Mouse (Mus musculus) left cerebral cortex, postnatal 25 days (tissue): ENCODE results near the gene Olfr463. TPM values are rescaled to one million over a fixed set of nuclear protein-coding genes. Genes with fewer than 3 reads are reported as not detected.

Experiments
- DNase-seq, 2 experiments: peaks; one replicate each; pipeline ENCODE4 v3.0.0; 2022; ENCODE audit warnings: low spot score in 2 of 2, mixed read lengths in 1 of 2
- intact Hi-C: fragments of 180-260 bp; cut with DNase I; formaldehyde crosslinking; loops from one replicate; pipeline ENCODE4 v1.15.1; 2025
- total RNA-seq, 2 experiments: library from RNA; stranded (reverse); gene quantifications; 2 replicates each; pipeline ENCODE4 v1.2.3; 2021

Olfr463 gene
- total RNA-seq, 2 experiments from 2014 or later = not detected

DNA sequence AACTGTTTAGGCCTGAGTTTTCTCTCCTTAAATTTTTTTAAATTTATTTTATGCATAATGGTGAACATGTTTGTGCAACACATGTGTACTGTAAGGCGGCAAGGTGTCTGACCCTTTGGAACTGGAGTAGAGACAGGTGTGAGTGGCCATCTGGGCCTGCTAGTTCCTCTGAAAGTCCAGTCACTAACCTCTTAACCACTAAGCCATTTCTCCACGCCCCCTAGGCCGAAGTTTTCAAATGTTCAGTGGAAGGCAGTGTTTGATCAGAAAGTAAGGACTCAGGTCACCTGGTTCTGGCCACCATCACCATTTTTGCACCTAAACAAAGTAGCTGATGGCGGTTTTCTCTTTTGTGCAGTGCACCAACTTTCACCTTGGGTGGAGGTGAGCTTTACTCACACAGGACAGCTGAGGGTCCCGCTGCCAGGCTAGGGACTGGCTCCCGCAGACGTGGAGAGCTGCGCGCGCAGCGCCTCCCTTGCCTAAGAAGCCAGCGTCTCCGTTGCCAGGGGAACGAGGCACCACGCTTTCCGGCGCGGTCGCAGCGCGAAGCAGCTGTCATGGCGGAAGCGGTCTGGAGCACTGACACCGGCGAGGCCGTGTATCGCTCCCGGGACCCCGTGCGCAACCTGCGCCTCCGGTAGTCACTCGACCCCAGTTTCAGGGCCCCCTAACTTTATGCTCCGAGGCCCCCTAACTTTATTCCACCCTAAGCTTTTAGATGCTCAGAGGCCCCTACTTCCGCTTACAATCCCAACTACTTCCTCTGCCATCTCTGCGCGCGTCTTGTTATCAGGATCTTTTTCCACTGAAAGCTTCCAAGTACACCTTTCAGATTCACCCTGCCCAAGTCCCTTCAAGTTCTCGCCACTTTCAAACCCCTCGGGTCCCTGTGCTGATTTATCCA lies 44.2 kb downstream of the Olfr463 start, which contains the start of gene Mks1:
Gene Mks1 (plus strand): TSS at position 526 of the 907 bp plus-strand sequence.
- DNase-seq = peak; percentile 94 to 95
- intact Hi-C loops = no loop called here

- DNase-seq = no peak
- intact Hi-C loops = no loop called here
These were observed 49.3 kb downstream of the Olfr463 start for GRCm38 (mm10) chr11:87847884-87848283.

- no peak for DNase-seq
- intact Hi-C loops = no loop called here
These were observed 50.1 kb downstream of the Olfr463 start for GRCm38 (mm10) chr11:87846968-87847600.

Other genes with a start within 250 kb of the Olfr463 start
- 1 to 10 TPM; 1.9 to 2.7 TPM for gene Rnf43, start 234.7 kb downstream of the Olfr463 start, total RNA-seq
- 10 to 100 TPM; 69.9 to 86.3 TPM for gene Supt4a, start 159.8 kb downstream of the Olfr463 start, total RNA-seq
- gene Tspoap1, start 136.8 kb downstream of the Olfr463 start, total RNA-seq = 100 to 1,000 TPM; 165 to 189 TPM
- not detected for gene Mpo, start 103.8 kb downstream of the Olfr463 start, total RNA-seq
- under 1 TPM; 0.32 to 0.44 TPM for gene Lpo, start 69.1 kb downstream of the Olfr463 start, total RNA-seq
- gene Mks1, start 44.2 kb downstream of the Olfr463 start, total RNA-seq = 1 to 10 TPM; 4.2 to 4.4 TPM
- under 1 TPM in 1 of 2 experiments, not detected in 1; 0.39 TPM for gene Epx, start 21.9 kb downstream of the Olfr463 start, total RNA-seq
- gene Olfr462, start 5.1 kb downstream of the Olfr463 start, total RNA-seq = not detected
- gene Olfr464, start 23.6 kb upstream of the Olfr463 start, total RNA-seq = 1 to 10 TPM; 3.0 to 3.7 TPM
- 100 to 1,000 TPM; 580 to 594 TPM for gene Dynll2, start 90.1 kb upstream of the Olfr463 start, total RNA-seq
- gene Srsf1, start 150.0 kb upstream of the Olfr463 start, total RNA-seq = 100 to 1,000 TPM; 177 to 190 TPM
- gene Vezf1, start 170.9 kb upstream of the Olfr463 start, total RNA-seq = 10 to 100 TPM; 23.6 to 25.8 TPM
- 10 to 100 TPM; 28.7 to 29.5 TPM for gene Cuedc1, start 200.7 kb upstream of the Olfr463 start, total RNA-seq